Mouse (Mus musculus) layer of hippocampus, adult 11-12 months (tissue): ENCODE measurements around the gene Npvf.

Source experiments
- DNase-seq: peaks from one replicate; pipeline ENCODE4 v3.0.0; 2022; ENCODE audit warnings: low spot score

Npvf gene

DNA sequence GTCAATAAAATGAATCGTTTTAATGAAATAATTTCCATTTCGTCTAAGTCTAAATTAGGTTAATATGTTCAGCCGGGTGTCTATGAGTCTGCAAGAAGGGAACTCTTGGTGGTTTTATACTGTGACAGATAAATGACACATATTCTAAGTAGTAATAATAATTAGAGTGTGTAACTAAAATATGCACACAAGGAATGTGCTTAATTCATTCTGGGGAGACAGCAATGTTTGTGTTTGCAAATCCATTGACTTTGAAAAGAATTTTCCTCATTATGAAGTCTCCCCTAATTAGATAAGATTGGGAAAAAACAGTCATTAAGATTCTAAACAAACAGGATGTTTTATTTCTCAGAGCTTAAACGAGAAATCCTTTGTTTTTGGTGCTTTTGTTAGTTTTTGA, at the start of gene Npvf:
Gene Npvf, minus strand, starts transcription at position 84 of the 400 bp plus-strand sequence.
- no peak for DNase-seq

DNA sequence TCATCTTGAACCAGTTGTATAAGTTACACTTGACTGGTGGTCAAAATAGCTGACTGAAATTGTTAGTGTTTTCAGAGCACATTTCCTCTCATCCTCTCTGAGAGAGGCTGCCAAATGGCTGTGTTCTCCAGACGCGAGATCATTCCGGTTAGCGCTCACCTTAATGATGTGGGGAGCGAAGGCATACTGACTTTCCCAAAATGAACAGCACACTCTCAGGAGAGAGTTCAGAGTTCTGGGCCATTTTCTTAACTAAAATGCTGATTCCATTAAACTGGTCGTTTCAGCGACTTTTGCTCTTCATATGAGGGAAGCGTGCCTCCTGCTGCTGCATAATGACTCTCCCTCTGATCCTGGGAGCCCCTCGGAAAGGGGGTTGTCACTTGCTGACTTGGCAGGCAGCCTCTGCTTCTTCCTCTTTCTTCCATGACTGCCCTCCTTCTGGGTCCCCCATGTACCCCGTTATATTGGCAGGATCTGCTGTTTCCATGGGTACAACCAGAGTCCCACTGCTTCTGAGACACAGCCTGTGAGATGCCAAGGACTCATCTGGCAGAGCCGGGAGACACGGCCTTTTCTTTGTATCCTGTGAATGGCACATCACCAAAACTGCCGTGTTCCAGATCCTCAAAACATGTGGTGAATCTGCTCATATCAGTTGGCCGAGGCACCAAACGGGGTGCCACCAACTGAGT, 35.0 kb upstream of the Npvf start:
- peak; percentile 37 for DNase-seq

DNA sequence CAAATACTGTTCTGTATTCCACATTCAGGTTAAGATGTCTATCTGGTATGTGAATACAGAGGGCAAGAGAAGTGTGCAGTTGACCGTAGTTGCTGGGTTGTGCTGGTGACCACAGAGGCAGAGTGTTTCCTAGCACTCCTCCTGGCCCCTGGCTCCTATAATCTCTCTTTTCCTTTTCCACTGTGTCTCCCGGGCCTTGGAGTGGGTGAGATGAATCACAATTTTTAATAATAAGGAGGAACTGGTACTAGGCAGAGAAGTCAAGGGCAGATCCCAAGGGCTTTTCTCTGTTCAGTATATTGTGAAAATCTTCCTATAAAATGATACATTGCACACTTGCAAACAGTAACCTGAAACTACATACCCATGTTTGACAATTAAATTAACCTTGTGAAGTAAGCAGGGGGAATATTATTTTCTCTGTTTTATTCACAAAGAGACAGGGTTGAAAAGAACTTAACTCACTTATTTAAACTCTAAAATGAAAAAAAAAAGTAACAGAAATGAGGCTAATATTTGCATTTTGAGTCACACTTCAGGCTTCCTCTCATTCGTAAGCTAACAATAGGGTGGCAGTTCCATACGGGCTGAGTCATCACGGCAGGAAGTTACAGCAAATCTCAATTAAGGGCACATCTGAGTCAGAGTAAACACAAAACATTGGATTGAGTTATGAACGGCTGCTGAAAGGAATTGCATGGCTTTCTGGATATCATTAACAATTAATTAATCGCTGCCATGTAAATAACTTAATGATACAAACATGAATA, 30.6 kb upstream of the Npvf start:
- peak; percentile 19 for DNase-seq

DNA sequence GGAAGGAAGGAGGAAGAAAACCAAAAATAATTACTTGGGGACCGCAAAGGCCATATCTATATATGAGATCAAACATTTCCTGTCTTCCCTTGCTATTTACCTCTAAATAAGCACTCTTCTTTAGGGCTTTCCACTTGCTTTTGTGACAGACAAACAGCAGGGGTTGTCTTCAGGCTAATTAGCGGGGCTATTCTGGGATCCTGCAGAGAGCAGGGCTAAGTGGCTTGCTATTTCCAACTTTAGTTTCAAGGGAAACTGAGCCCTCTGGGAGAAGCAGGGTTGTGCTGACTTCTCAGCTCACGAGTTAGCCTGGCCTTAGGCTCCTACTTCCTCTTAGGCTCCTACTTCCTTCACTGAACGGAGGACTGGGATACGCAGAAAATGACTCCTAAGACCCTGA, 27.3 kb upstream of the Npvf start:
- no peak for DNase-seq

DNA sequence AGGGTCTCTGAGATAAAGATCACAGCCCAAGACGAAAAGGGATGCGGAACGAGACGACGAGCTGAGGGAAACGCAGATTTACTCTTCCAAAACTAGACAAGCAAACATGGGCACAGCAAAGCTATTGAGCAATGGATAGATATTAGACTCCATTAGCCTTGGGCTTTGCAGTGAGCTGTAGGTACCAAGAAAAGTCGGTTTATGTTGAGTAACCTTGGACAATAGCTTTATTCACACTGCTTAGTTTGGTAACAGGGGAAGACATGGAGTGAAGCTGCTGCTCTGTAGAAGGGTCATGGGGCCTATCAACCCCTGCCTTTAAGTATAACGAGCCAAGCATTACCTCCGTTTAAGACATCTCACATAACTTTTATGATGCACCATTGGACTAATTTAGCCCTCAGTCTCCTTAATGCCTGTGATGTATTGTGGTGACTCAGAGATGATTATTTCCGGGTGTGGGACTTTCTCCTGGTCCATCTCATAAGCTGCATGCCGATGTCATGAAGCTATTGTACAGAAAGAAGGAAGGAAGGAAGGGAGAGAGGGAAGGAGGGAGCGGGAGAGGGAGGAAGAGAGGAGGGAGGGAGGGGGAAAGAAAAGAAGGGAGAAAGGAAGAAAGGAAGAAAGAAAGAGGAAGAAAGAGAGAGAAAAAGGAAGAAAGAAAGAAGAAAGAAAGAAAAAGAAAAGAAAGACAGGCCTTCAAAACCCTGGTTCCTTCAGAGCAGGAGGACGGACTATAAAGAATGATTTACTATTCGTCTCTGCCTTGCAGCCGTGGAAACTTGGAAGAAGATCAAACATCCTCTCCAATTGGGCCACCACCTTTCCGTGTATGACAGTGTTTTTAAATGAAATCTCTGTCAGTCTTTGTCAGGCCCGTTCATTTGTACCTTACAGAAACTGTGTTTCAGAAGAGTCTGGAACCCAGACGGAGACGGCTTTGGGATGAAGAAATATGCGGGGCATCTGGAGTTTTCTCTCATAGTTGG, 26.3 kb upstream of the Npvf start:
- no peak for DNase-seq

DNA sequence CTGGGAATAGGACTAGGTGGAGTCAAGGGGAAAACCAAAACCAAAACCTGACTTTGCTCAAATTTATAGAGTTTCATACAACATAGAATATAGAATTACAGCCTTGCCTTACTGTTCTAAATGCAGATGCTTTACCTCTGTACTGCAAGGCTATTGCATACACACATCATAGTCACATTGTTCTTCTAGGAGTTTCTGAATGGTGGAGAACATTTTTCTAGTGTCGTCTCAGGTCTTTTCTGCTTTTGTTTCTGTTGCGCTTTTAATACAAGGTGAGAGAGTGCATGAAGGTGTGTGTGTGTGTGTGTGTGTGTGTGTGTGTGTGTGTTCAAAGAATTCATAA, 25.2 kb upstream of the Npvf start:
- no peak for DNase-seq

DNA sequence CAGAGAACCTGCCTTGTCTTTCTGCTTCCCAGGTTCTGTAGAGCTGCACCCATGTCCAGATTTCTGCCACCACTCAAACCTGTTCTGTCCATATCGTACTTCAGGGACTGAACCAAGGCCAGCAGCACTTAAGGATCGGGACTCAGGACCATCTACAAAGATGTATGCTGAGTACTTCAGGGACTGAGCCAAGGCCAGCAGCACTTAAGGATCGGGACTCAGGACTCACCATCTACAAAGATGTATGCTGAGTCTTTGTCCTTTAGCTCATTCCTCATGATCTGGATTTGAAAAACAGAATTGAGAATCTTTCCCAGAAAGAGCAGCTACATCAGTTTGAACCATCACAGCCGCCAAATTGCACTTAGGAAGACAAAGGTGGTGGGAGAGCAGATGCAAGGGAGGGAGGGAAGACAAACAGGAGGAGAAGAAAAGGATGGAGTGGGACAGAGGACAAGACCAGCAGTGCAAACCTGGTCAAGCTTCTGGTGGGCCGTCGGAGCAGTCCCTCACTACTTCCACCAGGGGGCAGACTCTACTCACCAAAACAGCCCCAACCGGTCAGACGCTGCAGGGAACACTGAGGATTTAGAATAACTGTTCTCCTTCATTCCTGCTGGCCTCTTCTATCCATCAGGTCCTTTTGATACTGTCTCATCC, 24.7 kb upstream of the Npvf start:
- peak; percentile 72 for DNase-seq

DNA sequence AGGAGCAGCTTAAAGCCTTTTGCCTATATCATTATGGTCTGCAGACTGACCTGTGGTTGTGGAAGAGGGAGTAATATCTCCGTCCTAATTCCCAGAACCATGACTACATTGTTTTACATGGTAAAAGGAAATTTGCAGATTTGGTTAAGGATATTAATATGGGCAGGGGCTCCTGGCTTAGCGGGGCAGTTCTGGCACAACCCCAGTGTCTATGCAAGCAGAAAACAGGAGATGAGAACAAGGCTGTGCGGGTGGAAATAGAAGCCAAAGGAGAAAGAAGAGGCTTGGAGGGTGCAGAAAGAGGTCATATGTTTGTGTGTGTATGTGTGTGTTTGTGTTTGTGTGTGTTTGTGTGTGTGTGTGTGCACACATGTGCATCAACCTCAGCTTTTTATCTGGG, 17.0 kb upstream of the Npvf start:
- DNase-seq = no peak

DNA sequence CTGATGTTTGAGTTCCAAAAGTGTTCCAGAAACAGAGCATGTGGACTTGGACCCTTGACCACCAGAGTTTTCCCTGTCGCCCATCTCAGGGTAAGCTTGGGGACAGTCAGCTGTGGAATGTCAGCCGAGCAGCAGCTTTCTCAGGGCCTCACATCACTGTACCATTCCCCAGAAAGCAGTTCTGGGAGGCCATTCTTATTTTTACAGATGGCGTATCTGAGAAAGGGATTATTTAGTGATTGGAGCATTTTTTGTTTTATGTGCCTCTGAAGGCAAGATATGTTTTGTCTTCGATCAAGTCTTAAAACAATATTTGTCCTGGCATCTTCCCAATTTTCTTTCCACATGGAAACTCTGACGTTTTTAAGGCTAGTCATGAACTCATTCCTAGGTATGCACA, 12.7 kb upstream of the Npvf start:
- DNase-seq = no peak

DNA sequence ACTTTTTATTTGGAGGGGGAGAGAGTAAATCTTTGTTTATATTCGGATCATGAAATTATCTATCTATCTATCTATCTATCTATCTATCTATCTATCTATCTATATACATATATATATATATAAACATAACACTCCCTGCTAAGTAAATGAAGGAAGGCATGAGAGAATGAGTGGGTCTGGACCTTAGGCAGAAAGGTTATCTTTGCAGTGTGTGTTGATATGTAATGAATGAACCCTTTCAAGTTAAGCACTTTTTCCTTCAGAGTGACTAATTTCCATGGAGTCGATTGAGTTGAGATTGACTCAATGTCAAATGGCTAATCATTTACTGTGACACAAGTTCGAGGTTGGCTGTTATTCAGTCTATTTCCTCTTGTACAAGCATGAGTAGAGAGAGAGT, 10.8 kb upstream of the Npvf start:
- DNase-seq = no peak

DNA sequence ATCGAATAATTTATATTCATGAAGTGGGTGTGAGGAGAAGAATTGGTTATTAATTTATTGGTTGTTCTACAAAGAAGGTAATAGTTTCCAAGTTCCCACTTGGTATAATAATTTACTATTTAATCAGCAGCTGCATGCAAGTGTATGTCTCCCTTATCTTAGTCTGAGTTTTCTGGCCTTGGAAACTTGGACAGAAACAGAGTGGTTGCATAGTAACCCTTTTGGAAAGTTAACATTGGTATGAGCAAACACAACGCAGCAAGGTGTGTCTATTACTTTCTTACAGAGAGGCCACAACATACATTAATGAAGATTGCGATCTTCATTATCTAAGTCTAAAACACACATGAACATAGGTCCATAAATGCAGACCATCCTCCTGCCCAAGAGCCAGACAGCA, 10.0 kb upstream of the Npvf start:
- no peak for DNase-seq

DNA sequence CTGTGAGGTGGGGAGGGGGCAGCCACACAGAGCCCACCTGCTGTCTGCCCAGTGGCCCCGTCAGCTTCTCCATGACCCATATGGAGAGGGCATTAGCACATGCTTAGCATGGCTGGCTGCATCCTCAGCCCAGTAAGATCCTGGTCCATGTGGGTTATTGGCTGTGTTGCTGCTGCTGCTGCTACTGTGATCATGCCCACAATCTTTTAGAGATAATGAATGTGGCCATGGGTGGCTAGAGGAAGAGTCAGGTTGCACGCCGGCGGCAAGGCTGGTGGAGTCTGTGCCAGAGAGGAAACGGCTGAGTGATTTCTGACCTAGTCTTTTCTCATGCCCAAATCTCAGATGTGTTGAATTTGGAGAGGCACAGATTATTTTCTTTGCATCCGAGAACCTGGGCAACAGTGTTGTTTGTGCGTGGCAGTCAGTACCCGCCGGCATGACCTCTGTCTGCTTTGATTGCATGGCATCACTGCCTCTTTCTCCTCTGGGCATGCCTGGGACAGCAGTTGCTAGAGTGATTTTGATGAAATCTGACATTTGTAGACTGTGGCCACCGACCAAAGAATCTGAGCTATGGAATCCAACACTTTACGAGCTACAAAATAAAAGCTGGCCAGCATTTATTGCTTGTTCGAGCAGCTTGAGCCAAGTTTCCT, 8.8 kb upstream of the Npvf start:
- DNase-seq = no peak

DNA sequence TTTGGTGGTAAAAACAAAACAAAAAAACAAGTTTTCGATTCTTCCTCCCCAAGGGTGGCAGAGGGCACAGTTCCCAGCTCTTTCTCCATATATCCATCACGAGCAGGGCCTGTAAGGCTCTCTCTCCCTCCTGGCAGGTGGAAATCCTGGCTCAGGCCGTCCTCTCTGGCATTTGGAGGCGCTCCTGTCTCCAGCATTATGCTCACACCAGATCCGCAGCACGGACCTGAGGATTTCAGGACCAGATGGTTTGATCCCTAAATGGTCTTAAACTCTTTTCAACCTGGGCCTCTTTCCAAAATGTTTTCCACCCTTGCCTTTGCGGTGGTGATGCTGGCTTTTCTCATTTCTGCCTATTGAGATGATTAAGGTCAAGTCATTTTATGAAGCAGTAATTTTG, 7.5 kb upstream of the Npvf start:
- DNase-seq = no peak

DNA sequence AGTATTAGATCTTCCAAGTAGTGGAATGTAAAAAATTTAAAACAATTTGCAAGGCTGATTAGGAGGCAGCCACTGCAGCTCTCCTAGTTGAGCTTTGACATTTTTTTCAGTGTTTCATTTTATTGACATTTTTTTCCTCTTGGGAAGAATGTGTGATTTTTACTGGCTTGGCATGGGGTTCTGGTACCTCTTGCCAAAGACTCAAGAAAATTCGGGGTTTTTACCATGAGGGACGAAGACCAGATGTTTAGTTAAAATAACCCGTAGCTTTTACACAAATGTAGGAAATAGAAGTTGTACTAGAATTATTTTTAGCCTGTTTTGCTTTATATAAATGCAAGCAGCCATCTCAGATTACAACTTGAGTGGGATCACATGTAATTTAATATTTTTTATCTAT, 4.2 kb upstream of the Npvf start:
- no peak for DNase-seq

DNA sequence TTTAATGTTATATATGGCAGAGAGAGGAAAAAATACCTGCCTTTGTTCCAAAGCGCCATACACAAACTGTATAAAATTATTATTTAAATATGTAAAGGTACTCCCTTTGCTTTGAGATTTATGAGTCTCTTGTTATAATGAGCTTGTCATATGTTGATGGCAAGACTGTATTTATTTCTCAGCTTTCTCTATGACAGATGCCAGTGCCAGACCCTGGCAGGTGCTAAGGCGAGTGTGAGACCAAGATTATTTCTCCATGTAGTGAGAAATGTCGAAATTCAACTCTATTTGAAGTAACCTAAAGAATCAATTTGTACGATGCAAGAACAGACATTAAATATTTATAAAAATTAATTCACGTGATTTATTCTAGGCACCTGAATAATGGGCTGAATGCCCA, 3.8 kb upstream of the Npvf start:
- DNase-seq = no peak

DNA sequence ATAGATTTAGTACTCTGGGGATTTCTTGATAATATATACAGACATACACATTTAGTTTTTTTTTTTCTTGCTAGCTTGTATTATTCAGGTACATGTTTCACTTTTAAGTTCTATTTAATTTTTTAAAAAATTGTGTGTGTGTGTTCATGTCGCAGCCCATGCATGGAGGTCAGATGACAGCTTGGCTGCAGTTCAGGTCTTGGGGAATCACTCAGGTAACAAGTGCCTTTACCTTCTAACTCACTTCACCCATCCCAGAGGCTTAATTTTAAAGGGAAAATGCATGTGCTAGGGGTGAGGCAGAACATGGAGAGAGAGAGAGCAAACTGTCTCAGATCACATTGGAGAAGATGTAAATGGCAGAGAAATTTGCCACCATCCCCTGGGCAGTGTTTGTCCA, 2.2 kb upstream of the Npvf start:
- no peak for DNase-seq

DNA sequence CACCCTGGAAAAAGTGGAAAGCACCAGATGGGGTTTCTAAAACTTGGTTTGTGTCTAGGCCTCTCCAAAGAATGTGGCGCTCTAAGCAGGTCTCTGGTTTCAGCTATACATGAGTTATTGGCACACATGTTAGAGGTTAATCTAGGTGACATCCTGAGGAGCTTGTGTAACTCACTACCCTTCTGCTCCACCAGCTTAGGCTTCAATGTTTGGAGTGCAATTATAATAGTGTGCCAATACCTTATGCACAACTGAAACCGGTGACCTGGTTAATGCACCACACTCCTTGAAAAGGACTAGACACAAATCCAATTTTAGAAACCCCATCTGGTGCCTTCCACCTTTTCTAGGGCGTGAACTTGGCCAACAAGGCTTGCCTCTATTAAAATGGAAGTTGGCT, 1.7 kb upstream of the Npvf start:
- no peak for DNase-seq

DNA sequence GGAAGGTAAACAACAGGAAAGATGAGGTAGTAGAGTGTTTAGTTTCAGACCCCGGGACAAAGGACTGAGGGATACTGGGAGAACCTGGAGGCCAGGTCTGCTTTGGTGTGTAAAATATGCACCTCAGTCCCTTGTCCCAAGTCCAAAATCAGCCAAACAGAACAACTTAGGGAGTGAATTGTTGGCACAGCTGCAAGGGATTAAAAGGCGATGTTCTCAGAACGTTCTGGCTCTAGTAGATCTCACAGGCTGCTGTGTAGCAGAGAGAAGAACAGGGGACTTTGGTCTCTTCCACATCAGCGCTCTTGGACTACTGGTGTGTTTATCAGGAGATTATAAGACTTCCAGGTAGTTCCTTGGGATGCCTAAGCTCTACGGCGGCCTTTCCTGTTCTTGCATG, 6.6 kb downstream of the Npvf start:
- no peak for DNase-seq

DNA sequence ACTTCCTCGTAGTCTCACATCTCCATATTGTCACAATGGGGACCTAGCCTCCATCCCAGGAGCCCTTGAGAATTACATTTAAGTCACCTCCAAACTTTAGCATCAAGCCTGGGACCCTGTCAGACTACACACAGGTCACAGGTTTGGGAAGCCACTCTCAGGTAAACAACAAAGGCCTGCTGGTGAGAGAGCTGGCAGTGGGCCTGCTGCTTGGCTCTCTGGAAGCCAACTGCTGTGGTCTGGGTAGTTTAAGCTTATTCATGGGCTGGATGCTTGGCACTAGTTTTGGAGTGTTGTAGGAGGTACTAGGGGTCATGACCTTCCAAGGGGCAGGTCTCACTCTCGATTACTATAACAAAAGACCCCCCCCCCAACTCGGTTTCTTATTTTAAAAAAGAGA, 7.6 kb downstream of the Npvf start:
- no peak for DNase-seq

DNA sequence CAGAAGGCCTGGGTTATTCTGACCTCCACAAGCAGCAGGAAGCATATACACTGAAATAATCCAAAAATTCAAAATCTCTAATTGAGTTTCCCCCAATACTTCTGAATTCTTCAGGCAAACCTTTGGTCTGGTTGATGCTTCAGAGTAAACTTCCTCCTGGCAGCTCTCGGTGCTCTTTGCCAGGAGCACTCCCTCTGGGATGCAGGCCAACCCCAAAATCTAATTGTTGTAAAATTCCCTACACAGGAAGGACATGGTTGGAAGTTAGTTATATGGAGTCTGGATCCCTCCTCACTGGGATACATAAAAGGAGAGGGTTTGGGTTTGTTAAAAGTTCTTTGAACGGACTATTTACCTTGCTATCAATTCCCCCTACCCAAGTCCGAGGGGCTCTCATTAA, 9.5 kb downstream of the Npvf start:
- DNase-seq = no peak

DNA sequence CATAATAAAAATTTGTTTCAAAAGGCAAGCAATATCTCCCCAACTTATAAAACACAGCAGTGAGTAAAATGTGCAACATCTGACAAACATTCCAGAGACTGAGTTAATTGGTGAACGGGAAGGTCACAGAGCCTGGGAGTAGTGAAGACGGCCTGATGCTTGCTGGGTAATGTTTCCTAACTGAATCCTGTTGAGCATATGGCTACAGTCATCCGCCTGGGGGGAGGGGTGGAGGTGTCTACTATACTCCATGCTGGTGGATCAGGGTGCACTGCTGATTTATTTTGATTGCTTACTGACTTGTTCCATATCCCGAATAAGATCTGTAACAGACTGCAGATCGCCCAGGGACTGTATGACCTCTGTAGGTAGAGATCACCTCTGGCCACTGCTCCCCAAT, 12.3 kb downstream of the Npvf start:
- DNase-seq = no peak

DNA sequence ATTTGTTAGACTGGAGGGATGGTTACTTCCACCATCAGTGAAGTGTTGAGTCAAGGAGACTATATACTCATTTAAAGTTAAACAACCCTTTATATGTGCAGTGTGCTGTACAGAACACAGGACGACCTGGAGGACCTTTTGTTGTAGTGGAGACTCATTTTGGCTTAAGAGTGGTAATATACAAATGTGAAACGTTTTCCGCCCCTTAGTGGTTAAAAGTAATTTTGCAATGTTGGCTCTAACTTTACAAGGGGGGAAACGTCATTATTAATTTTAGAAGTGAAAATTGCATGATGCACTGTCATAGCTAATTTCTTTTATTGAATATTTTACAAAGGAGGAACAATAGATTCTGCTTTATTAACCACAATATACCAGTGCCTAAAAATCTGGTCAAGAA, 13.9 kb downstream of the Npvf start:
- no peak for DNase-seq
